Mouse (Mus musculus) forebrain, embryonic 14.5 days (tissue): Measurements from ENCODE around the gene Smarcd1. TPM values are rescaled to one million over a fixed set of nuclear protein-coding genes. Genes with fewer than 3 reads are reported as not detected.
A peak's percentile ranks its signal among the peaks of the same experiment; 100 is the strongest.

Experiments
- ATAC-seq: fragments of 200-750 bp; cut with Nextera tagmentation; 2 replicates; pipeline ENCODE4 v1.8.0; 2017; ENCODE audit warnings: mild to moderate bottlenecking, moderate library complexity
- DNase-seq: peaks from one replicate; pipeline ENCODE4 v3.0.0-alpha.2; 2015; ENCODE audit warnings: low spot score
- H3K27ac ChIP-seq: fragments of 300-500 bp; sonication (generic); 2 replicates; pipeline ENCODE4 v1.5.1; 2014; ENCODE audit warnings: low read depth, mild to moderate bottlenecking, control low read depth, low read length, moderate library complexity
- H3K27me3 ChIP-seq: fragments of 300-500 bp; sonication (generic); replicated peaks from 2 replicates; pipeline ENCODE4 v1.6.1; 2014; ENCODE audit warnings: low read length, control low read depth, mixed read lengths; ENCODE audit not compliant: control insufficient read depth, insufficient read depth
- H3K36me3 ChIP-seq: fragments of 300-500 bp; sonication (generic); 2 replicates; pipeline ENCODE4 v1.6.1; 2014; ENCODE audit warnings: low read length, control low read depth; ENCODE audit not compliant: control insufficient read depth, insufficient read depth
- H3K4me1 ChIP-seq: fragments of 300-500 bp; sonication (generic); 2 replicates; pipeline ENCODE4 v1.6.1; 2014; ENCODE audit warnings: antibody characterized with exemption, low read length, control low read depth; ENCODE audit not compliant: control insufficient read depth, insufficient read depth
- H3K4me2 ChIP-seq: fragments of 300-500 bp; sonication (generic); 2 replicates; pipeline ENCODE4 v1.6.1; 2014; ENCODE audit warnings: mild to moderate bottlenecking, control low read depth, low read length
- H3K4me3 ChIP-seq: fragments of 300-500 bp; sonication (generic); 2 replicates; pipeline ENCODE4 v1.5.1; 2014; ENCODE audit warnings: low read depth, low read length, control low read depth
- H3K9ac ChIP-seq: fragments of 300-500 bp; sonication (generic); 2 replicates; pipeline ENCODE4 v1.6.1; 2014; ENCODE audit warnings: mild to moderate bottlenecking, low read length, control low read depth, moderate library complexity
- H3K9me3 ChIP-seq: fragments of 300-500 bp; sonication (generic); replicated peaks from 2 replicates; pipeline ENCODE4 v1.6.1; 2016; ENCODE audit warnings: low read length, control low read depth, mixed read lengths; ENCODE audit not compliant: control insufficient read depth
- WGBS: fragments of 180-500 bp; shearing (Covaris S2); extraction: QIAGEN DNeasy Blood & Tissue Kit; methylation state at CpG from one replicate; pipeline ENCODE4 v1.1.7; 2014; 5-methylcytosine and 5-hydroxymethylcytosine counted together
- polyA plus RNA-seq: library from polyadenylated mRNA; unstranded; fragments of >200 nt; fragmentation: Nextera tagmentation; extraction: Ambion mirVana; gene quantifications from 2 replicates; pipeline ENCODE4 v1.2.1, GENCODE M21; 2014

The Smarcd1 gene
- polyA plus RNA-seq, 1 experiment from 2014 or later, result 90.7 TPM

DNA sequence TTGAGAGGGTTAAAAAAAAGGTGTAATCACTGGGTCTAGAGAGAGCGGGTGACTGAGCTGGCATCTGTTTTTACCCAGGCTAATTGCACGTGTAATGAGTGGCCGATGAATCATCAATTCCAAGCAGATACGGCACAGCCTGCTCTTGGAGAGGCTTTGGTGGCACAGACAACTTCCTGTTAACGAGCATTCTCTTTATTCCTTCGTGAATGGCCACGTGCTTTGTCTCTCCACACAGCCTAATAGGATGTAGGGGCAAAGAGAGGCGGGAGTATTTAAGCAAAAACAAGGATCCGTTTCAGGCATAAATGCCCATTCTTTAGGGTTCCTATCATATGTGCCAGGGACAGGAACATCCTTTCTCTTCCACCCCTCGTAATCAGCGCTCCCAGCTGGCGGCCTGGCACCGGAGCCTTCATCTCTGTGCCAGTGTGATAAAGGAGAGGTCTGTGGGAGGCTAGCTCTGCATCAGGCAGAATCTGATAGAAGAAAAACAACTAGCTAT is 13.5 kb downstream of the Smarcd1 start:
- peaks cover 65% of the 10 kb centered on the region for H3K36me3 ChIP-seq
- H3K27ac ChIP-seq, result peak overlapping the region; percentile 87
- H3K9ac ChIP-seq, result peak overlapping the region; percentile 40; the same call in 1 of the 2 replicates
- H3K27me3 ChIP-seq, result no peaks in the 10 kb centered on the region
- DNase-seq (peak; percentile 80), ATAC-seq (peak; percentile 54)
- no peak overlapping the region for H3K4me3 ChIP-seq
- H3K4me2 ChIP-seq, result no peak overlapping the region
- WGBS, result 19% methylated on average over 13 of the region's 13 CpGs
- H3K4me1 ChIP-seq, result peaks cover 10% of the 10 kb centered on the region; the same call in 1 of the 2 replicates
- no peaks in the 10 kb centered on the region for H3K9me3 ChIP-seq

DNA sequence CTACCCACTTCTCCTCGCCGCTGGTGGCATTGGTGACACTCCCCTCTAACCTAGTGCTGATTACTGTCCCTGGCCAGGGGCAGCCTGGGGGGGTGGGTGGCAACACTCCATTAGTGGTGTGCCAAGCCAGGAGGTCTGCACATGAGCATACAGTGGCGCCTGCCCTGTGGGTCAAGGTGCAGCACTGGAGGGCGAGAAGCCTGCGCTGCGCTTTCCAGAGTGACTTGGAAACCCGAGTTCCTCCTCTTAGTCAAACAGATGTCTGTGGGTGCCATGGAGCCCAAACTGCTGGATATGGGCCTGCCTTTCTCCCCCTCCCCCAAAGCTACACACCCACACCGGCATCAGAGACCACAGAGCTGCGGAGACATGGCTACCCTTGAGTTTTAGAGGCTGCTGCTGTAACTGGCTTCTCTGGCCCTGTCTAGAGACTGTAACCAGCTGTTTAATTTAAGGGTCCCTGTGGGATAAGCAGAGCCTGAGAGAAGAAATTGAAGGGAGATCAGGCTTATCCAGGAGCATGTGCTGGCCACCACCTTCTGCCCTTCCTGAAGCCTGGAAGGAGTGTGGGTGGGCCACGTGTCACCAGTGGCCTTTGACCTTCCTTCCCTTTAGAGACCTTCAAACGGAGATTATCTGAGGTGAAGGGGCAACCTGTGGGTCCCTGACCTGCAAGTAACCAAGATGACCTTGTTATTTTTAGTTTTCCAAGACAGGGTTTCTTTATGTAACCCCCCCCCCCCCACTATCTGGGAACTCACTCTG is 14.2 kb downstream of the Smarcd1 start:
- H3K9ac ChIP-seq, result peak overlapping the region; percentile 40; the same call in 1 of the 2 replicates
- DNase-seq (no peak), ATAC-seq (peak; percentile 21; the same call in 1 of the 2 replicates)
- peak overlapping the region; percentile 87 for H3K27ac ChIP-seq
- no peaks in the 10 kb centered on the region for H3K27me3 ChIP-seq
- H3K36me3 ChIP-seq, result peaks cover 62% of the 10 kb centered on the region
- no peak overlapping the region for H3K4me2 ChIP-seq
- WGBS, result 76% methylated on average over 11 of the region's 11 CpGs
- peaks cover 10% of the 10 kb centered on the region; the same call in 1 of the 2 replicates for H3K4me1 ChIP-seq
- H3K4me3 ChIP-seq, result no peak overlapping the region
- no peaks in the 10 kb centered on the region for H3K9me3 ChIP-seq

DNA sequence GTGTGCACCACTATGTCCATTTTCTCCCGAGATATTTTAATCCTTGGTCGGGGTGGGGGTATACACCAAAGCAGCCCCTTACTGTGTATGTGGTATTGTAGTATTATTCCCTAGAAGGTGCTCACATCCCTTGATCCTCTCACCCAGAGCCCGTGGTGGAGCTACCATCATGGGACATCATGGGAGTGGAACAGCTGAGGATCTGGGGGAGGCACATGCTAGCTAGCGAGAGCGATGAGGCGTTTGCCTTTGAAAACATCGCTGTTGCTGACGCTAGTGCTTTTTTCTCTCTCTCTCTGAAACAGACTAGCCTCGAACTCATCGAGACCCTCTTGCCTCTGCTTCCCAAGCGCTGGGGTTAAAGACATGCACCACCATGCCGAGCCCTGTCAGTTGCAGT is 14.9 kb downstream of the Smarcd1 start:
- H3K4me2 ChIP-seq, result no peak overlapping the region
- no peak overlapping the region for H3K27ac ChIP-seq
- no peaks in the 10 kb centered on the region for H3K27me3 ChIP-seq
- peaks cover 59% of the 10 kb centered on the region for H3K36me3 ChIP-seq
- no peak overlapping the region for H3K4me3 ChIP-seq
- peaks cover 10% of the 10 kb centered on the region; the same call in 1 of the 2 replicates for H3K4me1 ChIP-seq
- DNase-seq, result no peak
- H3K9me3 ChIP-seq, result no peaks in the 10 kb centered on the region
- H3K9ac ChIP-seq, result no peak overlapping the region
- no peak for ATAC-seq
- WGBS, result 86% methylated on average over 12 of the region's 12 CpGs

DNA sequence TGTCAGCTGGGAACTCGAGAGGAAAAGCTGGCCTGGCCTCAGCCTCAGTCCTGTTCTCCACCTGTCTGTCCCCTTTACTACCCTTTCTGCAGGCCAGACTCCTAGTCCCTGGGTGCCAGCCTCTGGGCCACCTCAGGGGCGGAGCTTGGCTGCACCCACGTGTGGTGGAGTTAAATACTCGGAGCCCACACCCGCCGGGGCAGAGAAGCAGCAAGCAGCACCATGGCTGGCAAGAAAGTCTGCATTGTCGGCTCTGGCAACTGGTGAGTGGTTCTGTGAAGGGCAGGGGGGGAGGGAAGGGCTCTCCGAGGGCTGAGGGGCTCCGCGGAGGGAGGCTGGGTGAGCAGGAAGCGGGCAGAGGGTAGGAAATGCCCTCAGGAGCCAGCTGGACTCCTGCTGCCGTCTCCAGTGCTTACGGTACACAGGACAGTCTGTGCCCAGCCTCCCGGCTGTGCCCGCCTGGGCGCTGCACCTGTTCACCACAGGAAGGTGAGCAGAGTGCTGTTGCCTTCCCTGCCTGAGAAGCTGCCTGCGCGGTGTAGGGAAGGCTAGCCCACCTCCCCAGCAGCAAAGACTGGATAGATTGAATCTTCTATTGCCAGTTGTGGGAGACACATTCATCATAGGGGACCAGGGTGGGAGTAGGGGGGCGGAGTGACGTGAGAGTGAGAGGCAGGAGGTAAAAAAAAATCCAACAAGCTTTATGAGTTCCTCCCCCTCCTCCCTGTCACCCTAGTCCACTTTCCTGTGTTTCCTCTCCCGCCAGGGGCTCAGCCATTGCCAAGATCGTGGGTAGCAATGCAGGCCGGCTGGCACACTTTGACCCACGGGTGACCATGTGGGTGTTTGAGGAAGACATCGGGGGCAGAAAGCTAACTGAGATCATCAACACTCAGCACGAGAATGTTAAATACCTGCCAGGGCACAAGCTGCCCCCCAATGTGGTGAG is 15.7 kb downstream of the Smarcd1 start, which contains the start of gene Gpd1:
TSS of gene Gpd1 (plus strand) at position 130 of the 949 bp plus-strand sequence.
- peak; percentile 35 for DNase-seq
- peaks cover 59% of the 10 kb centered on the region for H3K36me3 ChIP-seq
- no peaks in the 10 kb centered on the region for H3K27me3 ChIP-seq
- H3K9ac ChIP-seq, result no peak within 1 kb of the TSS
- H3K4me1 ChIP-seq, result peaks cover 10% of the 10 kb centered on the region; the same call in 1 of the 2 replicates
- no peak for ATAC-seq
- no peak within 1 kb of the TSS for H3K4me3 ChIP-seq
- 64% methylated on average over 26 of the region's 26 CpGs for WGBS
- no peak within 1 kb of the TSS for H3K4me2 ChIP-seq
- no peaks in the 10 kb centered on the region for H3K9me3 ChIP-seq
- H3K27ac ChIP-seq, result peak within 1 kb of the TSS; percentile 87

DNA sequence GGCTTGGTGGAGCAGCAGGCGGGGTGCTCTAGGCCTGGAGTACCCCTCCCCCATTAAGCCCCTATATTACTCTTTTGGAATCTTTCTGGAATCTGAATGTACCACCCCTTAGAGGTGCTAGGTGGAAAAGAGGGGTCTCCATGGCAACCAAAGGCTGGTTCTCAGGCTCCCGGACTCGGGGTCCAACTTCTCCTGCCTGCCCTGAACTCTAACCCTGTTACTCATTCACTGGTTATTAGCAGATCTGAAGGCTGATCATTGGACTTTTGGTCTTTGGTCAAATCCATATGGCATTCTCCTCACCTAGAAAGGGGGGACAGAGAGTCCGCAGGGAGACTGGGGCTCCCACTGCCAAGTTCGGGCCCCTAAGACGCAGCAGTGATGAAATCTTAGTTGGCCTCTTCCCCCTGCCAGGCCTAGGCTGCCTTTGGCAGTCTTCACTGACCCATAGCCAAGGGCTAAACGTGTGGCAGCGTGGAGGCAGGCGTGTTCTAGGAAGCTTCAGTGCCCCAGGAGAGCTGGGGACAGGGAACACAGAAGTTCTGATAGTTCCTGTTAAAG is 16.6 kb downstream of the Smarcd1 start:
- WGBS, result 88% methylated on average over 9 of the region's 9 CpGs
- no peak for ATAC-seq
- Histone ChIP-seq H3K4me2 (no peak overlapping the region), H3K9me3 (no peaks in the 10 kb centered on the region), H3K36me3 (peaks cover 59% of the 10 kb centered on the region), H3K27ac (no peak overlapping the region), H3K4me1 (peaks cover 10% of the 10 kb centered on the region; the same call in 1 of the 2 replicates), H3K27me3 (no peaks in the 10 kb centered on the region), H3K4me3 (no peak overlapping the region), H3K9ac (no peak overlapping the region)
- DNase-seq, result no peak

DNA sequence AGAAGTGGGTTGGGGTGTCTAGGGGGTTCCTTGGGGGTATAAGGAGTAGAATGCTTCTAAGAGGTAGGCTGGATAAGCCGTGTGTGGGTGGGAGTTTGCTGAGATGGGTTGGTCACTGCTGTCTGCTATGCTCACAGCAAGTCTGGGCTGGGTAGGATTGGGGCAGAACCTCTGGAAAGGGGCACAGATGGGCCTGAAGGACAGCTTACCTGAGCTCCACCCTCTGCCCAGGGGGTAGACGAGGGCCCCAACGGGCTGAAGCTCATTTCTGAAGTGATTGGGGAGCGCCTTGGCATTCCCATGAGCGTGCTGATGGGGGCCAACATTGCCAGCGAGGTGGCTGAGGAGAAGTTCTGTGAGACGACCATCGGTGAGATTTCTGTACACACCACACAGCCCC is 17.9 kb downstream of the Smarcd1 start:
- Histone ChIP-seq H3K27ac (no peak overlapping the region), H3K9ac (no peak overlapping the region), H3K27me3 (no peaks in the 10 kb centered on the region), H3K4me3 (no peak overlapping the region), H3K9me3 (no peaks in the 10 kb centered on the region), H3K4me1 (peaks cover 16% of the 10 kb centered on the region; the same call in 1 of the 2 replicates), H3K36me3 (peaks cover 50% of the 10 kb centered on the region), H3K4me2 (no peak overlapping the region)
- DNase-seq (no peak), ATAC-seq (no peak)
- 80% methylated on average over 8 of the region's 8 CpGs for WGBS

DNA sequence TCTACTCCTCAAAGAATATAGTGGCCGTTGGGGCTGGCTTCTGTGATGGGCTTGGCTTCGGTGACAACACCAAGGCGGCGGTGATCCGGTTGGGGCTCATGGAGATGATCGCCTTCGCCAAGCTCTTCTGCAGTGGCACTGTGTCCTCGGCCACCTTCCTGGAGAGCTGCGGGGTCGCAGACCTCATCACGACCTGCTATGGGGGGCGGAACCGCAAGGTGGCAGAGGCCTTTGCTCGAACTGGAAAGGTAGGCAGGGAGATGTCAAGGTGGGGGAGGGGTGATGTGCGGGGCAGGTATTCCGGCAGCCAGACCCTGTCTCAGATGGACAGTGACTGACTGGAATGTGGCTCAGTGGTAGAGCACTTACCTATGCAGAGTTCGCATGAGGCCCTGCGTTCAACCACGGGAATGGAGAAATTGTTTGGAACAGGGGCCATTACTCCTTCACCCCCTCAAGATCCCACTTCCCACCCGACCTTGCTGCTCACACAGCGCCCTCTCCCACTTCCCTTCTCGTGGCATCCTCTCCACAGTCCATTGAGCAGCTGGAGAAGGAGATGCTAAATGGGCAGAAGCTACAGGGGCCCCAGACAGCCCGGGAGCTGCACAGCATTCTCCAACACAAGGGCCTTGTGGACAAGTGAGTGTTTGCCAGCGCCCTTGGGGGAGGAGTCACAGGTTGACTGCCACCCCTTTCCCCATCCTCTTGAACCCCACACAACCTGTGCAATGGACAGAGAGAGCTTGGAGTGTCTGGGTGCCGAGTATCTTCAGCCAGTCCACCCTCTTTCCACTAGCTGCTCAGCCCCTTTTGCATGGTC is 20.2 kb downstream of the Smarcd1 start:
- DNase-seq (no peak), ATAC-seq (no peak)
- Histone ChIP-seq H3K9me3 (no peaks in the 10 kb centered on the region), H3K4me2 (no peak overlapping the region), H3K9ac (no peak overlapping the region), H3K4me1 (peaks cover 14% of the 10 kb centered on the region), H3K4me3 (no peak overlapping the region), H3K36me3 (peaks cover 40% of the 10 kb centered on the region), H3K27ac (no peak overlapping the region), H3K27me3 (no peaks in the 10 kb centered on the region)
- WGBS, result 80% methylated on average over 25 of the region's 25 CpGs

DNA sequence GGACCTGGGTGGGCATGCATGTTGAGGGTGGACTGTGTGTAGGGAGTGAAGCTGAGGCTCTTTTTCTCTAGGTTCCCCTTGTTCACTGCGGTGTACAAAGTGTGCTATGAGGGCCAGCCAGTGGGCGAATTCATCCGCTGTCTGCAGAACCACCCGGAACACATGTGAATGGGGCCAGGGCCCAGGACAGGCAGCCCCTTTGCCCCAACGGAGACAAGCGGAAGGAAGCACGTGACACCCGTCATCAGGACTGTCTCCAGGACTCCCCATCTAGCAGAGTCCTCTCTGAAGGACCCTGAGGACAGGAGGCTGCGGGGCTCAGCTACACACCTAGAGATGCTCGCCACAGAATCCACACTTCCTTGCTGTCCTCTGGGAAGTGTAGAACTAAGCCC is 21.2 kb downstream of the Smarcd1 start:
- ATAC-seq, result no peak
- H3K4me1 ChIP-seq, result peaks cover 12% of the 10 kb centered on the region
- WGBS, result 59% methylated on average over 10 of the region's 10 CpGs
- DNase-seq, result no peak
- 0 out of 2 replicates have a peak overlapping the region, but pooled peaks have one; percentile 41 for H3K27ac ChIP-seq
- H3K27me3 ChIP-seq, result no peaks in the 10 kb centered on the region
- no peak overlapping the region for H3K4me3 ChIP-seq
- no peaks in the 10 kb centered on the region for H3K9me3 ChIP-seq
- no peak overlapping the region for H3K9ac ChIP-seq
- H3K4me2 ChIP-seq, result no peak overlapping the region
- peaks cover 48% of the 10 kb centered on the region for H3K36me3 ChIP-seq
